Mouse (Mus musculus) cerebellum, adult (tissue): Measurements from ENCODE around the gene Fbp2.
"Not testable (repeated sequence)": the region's sequence is repeated elsewhere in the genome, so short reads cannot be mapped to it uniquely, and the experiment has no call there.

ENCODE experiments used
- ATAC-seq: cut with Nextera tagmentation; 2 replicates; pipeline ENCODE4 v1.9.2; 2017; ENCODE audit warnings: mild to moderate bottlenecking, moderate library complexity, mixed read lengths; ENCODE audit not compliant: insufficient number of reproducible peaks, low FRiP score, low TSS enrichment

Gene Fbp2

GRCm38 (mm10) chr13:62865651-62866315 lies 7.6 kb upstream of the Fbp2 start:
- ATAC-seq: no peak

DNA sequence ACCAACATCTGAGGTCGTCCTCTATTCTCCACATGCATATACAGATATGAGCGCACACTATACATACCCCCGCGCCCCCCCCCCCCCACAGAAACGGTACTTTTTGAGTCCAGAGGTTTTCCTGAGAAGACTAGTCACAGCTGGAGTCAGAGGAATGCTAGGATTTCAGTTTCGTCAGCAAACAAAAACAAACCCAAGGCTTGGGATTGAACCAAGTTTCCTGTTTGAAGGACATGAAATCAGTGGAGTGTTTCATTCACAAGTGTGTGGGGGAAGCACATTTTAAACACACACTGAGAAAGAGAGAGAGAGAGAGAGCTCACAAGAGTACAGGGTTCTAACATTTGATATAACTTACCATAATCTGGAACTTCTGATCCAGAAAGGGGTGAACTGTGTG lies 5.5 kb upstream of the Fbp2 start:
- ATAC-seq: no peak

- no peak for ATAC-seq
Observed at GRCm38 (mm10) chr13:62862875-62863274, 4.7 kb upstream of the Fbp2 start.

DNA sequence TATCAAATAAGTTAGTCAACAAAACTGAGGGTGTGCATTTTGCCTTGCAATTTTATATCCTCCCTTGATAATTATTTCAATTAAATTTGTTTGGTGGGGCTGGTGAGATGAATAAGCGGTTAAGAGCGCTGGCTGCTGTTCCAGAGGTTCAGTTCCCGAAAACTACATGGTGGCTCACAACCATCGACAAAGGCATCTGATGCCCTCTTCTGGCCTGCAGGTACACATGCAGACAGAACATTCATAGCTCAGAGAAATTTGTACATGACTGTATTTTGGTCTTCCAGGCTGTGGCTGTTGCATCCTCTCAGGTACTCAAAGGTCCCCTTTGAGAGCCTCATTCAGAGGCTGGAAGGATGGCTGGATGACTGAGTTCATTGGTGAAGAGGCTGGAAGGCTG lies 1.8 kb upstream of the Fbp2 start:
- no peak for ATAC-seq

DNA sequence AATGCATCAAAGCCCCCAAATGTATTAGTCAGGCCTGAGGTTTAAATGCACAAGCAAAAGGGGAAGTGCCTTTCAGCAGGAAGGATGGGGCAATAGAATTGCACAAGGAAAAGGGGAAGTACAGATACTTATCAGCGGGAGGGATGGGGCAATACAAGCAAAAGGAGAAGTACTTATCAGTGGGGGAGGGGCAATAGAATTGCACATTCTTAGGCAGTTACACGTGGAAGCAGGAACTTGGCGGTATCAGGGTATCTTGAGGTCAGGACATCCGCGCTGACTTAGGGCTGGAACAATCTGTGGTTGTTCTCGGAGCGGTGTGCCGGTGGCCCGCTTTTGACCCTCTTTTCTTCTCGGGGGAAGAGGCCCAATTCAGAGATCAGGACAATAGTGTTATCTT lies 1.0 kb upstream of the Fbp2 start:
- ATAC-seq: not testable (repeated sequence)

- no peak for ATAC-seq
Observed at GRCm38 (mm10) chr13:62856850-62857249, 1.4 kb downstream of the Fbp2 start.

DNA sequence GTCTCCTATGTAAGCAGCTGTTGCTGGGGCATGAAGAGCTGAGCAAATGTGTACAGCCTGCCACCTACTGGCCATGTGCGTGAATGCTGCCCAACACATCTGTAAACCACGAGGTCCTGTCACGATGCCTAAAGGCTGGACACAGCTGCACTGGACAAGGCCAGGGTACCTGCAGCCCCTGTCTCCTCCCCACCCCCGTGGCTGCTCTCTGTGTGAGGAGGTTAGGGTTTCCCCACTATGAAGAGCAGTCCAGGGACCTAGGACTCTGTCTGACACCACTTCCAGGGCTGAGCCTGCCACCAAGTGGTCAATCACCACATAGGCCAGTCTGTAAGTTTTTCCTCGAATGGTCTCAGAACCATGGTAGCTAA lies 1.9 kb downstream of the Fbp2 start:
- peak; percentile 77 for ATAC-seq

DNA sequence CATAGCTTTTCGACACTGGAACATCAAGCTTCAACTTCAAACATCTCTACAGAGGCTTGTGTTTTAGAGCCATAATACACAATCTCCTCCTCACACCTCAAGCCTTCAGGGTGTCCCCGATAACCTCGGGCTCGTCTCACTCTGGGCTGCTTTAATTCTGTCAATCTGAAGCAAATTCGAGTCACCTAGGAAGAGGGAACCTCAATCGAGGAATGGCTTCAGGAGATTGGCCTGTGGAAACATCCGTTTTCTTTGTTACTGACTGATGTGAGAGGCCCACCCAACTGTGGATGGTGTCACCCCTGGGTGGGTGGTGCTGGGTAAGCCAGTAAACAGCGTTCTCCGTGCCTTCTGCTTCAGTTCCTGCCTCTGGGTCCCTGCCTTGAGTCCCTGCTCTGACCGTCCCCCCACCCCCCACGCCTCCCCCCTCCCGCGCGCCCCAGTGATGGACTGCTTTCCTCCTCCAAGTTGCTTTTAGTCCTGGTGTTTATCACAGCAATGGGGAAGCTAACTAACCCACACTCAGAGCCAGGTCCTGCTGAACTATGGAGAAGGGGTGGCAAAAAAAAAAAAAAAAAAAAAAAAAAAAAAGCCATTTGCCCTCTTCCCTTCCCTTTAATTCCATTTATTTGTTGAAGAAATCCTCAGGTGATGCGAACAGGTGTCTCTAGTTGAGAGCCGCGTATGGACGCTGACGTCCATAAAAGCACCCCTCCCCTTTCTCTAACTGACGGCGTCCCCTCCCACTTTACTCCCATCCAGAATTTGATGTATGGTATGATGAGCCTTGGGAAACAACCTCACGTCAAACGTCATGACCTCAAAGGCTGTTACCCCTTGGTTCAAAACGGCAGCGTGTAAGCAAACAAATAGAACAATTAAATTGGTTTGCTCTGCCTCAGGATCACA lies 2.6 kb downstream of the Fbp2 start:
- ATAC-seq: no peak

- no peak for ATAC-seq
Observed at GRCm38 (mm10) chr13:62854666-62855065, 3.6 kb downstream of the Fbp2 start.

DNA sequence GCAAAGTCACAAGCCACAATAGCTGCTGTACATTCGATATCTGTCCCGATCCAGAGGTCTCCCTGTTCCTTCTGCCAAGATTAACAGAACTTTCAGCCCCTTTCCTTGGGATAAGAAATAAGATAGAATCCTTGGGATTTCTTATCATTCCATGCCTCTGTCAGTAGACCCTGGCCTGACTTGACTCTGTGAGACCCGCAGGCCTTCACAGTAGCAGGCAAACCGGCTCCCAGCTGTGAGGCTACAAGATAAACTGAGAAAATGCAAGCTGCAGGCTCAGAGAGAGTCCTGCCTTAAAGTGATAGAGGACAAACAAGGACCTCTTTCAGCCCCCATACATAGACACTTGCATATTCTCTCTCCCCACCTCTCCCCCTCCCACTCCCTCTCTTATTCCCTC lies 24.9 kb downstream of the Fbp2 start:
- ATAC-seq: no peak

- no peak for ATAC-seq
Observed at GRCm38 (mm10) chr13:62832239-62832638, 26.0 kb downstream of the Fbp2 start.

GRCm38 (mm10) chr13:62815705-62816104 lies 42.5 kb downstream of the Fbp2 start:
- not testable (repeated sequence) for ATAC-seq

GRCm38 (mm10) chr13:62812713-62813112 lies 45.5 kb downstream of the Fbp2 start:
- ATAC-seq: no peak

- ATAC-seq: not testable (repeated sequence)
Observed at GRCm38 (mm10) chr13:62807981-62808380, 50.2 kb downstream of the Fbp2 start.
